Mouse (Mus musculus) stomach, embryonic 14.5 days (tissue): ENCODE data around the gene Efs. TPM values are rescaled to one million over a fixed set of nuclear protein-coding genes. Genes with fewer than 3 reads are reported as not detected.
A peak's percentile ranks its signal among the peaks of the same experiment; 100 is the strongest.
"Not testable (repeated sequence)": the region's sequence is repeated elsewhere in the genome, so short reads cannot be mapped to it uniquely, and the experiment has no call there.

ENCODE experiments used
- ATAC-seq: fragments of 200-750 bp; cut with Nextera tagmentation; 2 replicates; pipeline ENCODE4 v1.8.0; 2017; ENCODE audit warnings: low read depth, moderate TSS enrichment; ENCODE audit not compliant: insufficient number of reproducible peaks, insufficient read depth, low FRiP score
- H3K27ac ChIP-seq: fragments of 300-500 bp; sonication (generic); 2 replicates; pipeline ENCODE4 v1.5.1; 2014; ENCODE audit warnings: mild to moderate bottlenecking, low read length, moderate library complexity, mixed read lengths
- H3K27me3 ChIP-seq: fragments of 300-500 bp; sonication (generic); 2 replicates; pipeline ENCODE4 v1.6.1; 2014; ENCODE audit warnings: low read length, control low read depth, mixed read lengths; ENCODE audit not compliant: control insufficient read depth, insufficient read depth
- H3K36me3 ChIP-seq: fragments of 300-500 bp; sonication (generic); 2 replicates; pipeline ENCODE4 v1.6.1; 2014; ENCODE audit warnings: mild to moderate bottlenecking, control low read depth, low read length, moderate library complexity, mixed read lengths; ENCODE audit not compliant: control insufficient read depth, insufficient read depth
- H3K4me1 ChIP-seq: fragments of 300-500 bp; sonication (generic); 2 replicates; pipeline ENCODE4 v1.6.1; 2014; ENCODE audit warnings: low read length, control low read depth, mixed read lengths; ENCODE audit not compliant: control insufficient read depth, insufficient read depth
- H3K4me2 ChIP-seq: fragments of 300-500 bp; sonication (generic); replicated peaks from 2 replicates; pipeline ENCODE4 v1.6.1; 2014; ENCODE audit warnings: low read depth, low read length, control low read depth
- H3K4me3 ChIP-seq: fragments of 300-500 bp; sonication (generic); 2 replicates; pipeline ENCODE4 v1.5.1; 2014; ENCODE audit warnings: low read depth, low read length, control low read depth
- H3K9ac ChIP-seq: fragments of 300-500 bp; sonication (generic); replicated peaks from 2 replicates; pipeline ENCODE4 v1.6.1; 2014; ENCODE audit warnings: low read depth, mild to moderate bottlenecking, control low read depth, low read length, moderate library complexity, mixed read lengths
- H3K9me3 ChIP-seq: fragments of 300-500 bp; sonication (generic); 2 replicates; pipeline ENCODE4 v1.6.1; 2016; ENCODE audit warnings: low read depth, low read length, control low read depth; ENCODE audit not compliant: control insufficient read depth
- WGBS: fragments of 180-500 bp; shearing (Covaris S2); extraction: QIAGEN DNeasy Blood & Tissue Kit; methylation state at CpG from one replicate; pipeline ENCODE4 v1.1.7; 2014; 5-methylcytosine and 5-hydroxymethylcytosine counted together
- polyA plus RNA-seq: library from polyadenylated mRNA; unstranded; fragments of >200 nt; fragmentation: Nextera tagmentation; extraction: Ambion mirVana; gene quantifications from 2 replicates; pipeline ENCODE4 v1.2.1, GENCODE M21; 2014

Efs gene
- 40.1 and 41.0 TPM in 2 replicates for polyA plus RNA-seq

DNA sequence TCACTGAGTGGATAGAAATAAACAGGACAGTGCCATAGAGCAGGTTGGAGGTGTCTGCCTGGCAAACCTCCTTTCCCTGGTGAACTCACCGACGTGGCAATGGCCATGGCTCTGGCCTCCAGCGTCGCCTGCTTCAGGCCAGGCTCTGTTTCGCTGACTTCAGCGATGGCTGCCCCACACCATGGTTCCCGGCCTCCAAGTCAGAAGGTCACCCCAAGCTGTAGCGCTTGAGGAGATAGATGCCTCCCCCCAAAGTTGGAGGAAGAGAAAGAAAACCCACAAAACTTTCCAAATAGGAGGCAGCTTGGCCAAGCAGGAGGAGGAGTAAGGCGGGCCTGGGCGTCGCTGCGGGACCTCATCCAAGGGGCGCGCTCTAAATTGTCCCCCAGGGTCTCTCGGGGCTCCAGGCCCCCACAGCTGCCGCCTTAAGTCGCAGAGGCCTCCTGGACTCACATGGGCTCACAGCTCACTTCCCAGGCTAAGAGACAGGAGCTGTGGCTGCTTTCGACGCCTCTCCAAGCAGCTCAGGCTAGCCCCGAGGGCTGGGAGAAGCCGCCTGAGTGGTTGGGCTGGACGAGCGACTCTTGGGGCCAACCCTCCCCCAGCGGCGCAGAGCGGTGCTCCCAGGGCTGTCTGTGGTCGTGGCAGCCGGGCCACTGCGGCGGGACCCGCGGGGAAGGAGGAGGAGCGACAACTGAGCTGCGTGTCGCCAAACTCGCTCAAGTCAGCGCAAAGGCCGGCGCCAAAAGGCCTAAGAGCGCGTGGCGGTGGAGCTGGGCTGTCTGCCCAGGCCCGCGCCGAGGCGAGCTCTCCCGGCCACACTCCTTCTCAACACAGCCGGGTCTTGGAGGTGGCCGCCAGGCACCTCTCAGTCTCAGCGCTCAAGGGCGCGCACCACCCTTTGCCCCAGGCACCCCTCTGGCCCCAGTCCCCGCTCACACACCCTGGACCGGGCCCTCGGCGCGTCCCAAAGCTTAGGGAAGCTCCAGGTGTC lies at the start of gene Efs:
Efs (minus strand) TSS at position 778 of the 994 bp plus-strand sequence.
- Histone ChIP-seq H3K9ac (peak within 1 kb of the TSS; percentile 98), H3K9me3 (peaks cover 6% of the 10 kb centered on the region; the same call in 1 of the 2 replicates), H3K36me3 (peaks cover 13% of the 10 kb centered on the region), H3K27ac (peak within 1 kb of the TSS; percentile 100), H3K4me1 (peaks cover 22% of the 10 kb centered on the region), H3K4me3 (peak within 1 kb of the TSS; percentile 64), H3K27me3 (no peaks in the 10 kb centered on the region), H3K4me2 (peak within 1 kb of the TSS; percentile 86)
- 2% methylated on average over 57 of the region's 57 CpGs for WGBS
- peak; percentile 29; the same call in 1 of the 2 replicates for ATAC-seq

GRCm38 (mm10) chr14:54974068-54974791 lies 48.3 kb upstream of the Efs start:
- Histone ChIP-seq H3K4me3 (no peak overlapping the region), H3K4me2 (no peak overlapping the region), H3K4me1 (no peaks in the 10 kb centered on the region), H3K9me3 (no peaks in the 10 kb centered on the region), H3K27ac (no peak overlapping the region), H3K27me3 (no peaks in the 10 kb centered on the region), H3K9ac (no peak overlapping the region), H3K36me3 (no peaks in the 10 kb centered on the region)
- WGBS: 84% methylated on average over 6 of the region's 6 CpGs
- ATAC-seq: no peak

- H3K9ac ChIP-seq, H3K4me2 ChIP-seq, H3K4me1 ChIP-seq, H3K36me3 ChIP-seq, H3K4me3 ChIP-seq, H3K27ac ChIP-seq, ATAC-seq, H3K9me3 ChIP-seq, H3K27me3 ChIP-seq: not testable (repeated sequence)
- 95% methylated on average over 7 of the region's 11 CpGs for WGBS
Measured at GRCm38 (mm10) chr14:54972786-54973185, 46.9 kb upstream of the Efs start.

GRCm38 (mm10) chr14:54968344-54968743 lies 42.4 kb upstream of the Efs start:
- ATAC-seq: no peak
- Histone ChIP-seq H3K9ac (no peak overlapping the region), H3K27me3 (no peaks in the 10 kb centered on the region), H3K4me3 (no peak overlapping the region), H3K4me1 (no peaks in the 10 kb centered on the region), H3K36me3 (no peaks in the 10 kb centered on the region), H3K4me2 (no peak overlapping the region), H3K27ac (no peak overlapping the region), H3K9me3 (no peaks in the 10 kb centered on the region)

DNA sequence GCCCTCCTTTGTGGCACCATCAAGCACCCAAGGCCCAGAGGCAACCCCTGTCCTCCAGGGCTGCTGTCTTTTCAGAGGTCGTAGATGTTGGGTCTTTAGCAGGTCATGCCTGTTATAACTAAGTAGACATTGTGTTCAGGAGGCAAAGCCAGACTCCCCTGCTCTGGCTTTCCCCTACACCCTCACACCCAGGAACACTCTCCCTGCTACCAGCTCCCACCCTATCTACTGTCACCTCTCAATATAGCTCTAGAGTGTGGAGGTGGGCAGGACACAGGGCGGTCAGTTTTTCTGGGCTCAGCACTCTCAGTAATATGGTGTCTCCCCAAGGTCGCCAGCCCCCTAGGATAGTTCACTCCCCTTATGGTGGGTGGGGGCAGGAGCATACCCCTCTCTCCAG lies 41.9 kb upstream of the Efs start:
- Histone ChIP-seq H3K4me1 (no peaks in the 10 kb centered on the region), H3K27me3 (no peaks in the 10 kb centered on the region), H3K9me3 (no peaks in the 10 kb centered on the region), H3K27ac (no peak overlapping the region), H3K4me2 (no peak overlapping the region), H3K4me3 (no peak overlapping the region), H3K36me3 (no peaks in the 10 kb centered on the region), H3K9ac (no peak overlapping the region)
- WGBS: 85% methylated on average over 3 of the region's 3 CpGs
- no peak for ATAC-seq

GRCm38 (mm10) chr14:54966320-54966977 lies 40.5 kb upstream of the Efs start, which contains the start of gene Myh6:
Gene Myh6, minus strand, starts transcription at chr14:54966927.
- Histone ChIP-seq H3K9me3 (no peaks in the 10 kb centered on the region), H3K9ac (no peak within 1 kb of the TSS), H3K4me2 (no peak within 1 kb of the TSS), H3K27ac (no peak within 1 kb of the TSS), H3K36me3 (no peaks in the 10 kb centered on the region), H3K4me3 (no peak within 1 kb of the TSS), H3K4me1 (no peaks in the 10 kb centered on the region), H3K27me3 (no peaks in the 10 kb centered on the region)
- 66% methylated on average over 7 of the region's 7 CpGs for WGBS
- ATAC-seq: no peak

GRCm38 (mm10) chr14:54965631-54966030 lies 39.7 kb upstream of the Efs start:
- Histone ChIP-seq H3K4me2 (no peak overlapping the region), H3K36me3 (no peaks in the 10 kb centered on the region), H3K9ac (no peak overlapping the region), H3K27ac (no peak overlapping the region), H3K4me1 (no peaks in the 10 kb centered on the region), H3K9me3 (no peaks in the 10 kb centered on the region), H3K4me3 (no peak overlapping the region), H3K27me3 (no peaks in the 10 kb centered on the region)
- 53% methylated on average over 6 of the region's 6 CpGs for WGBS
- ATAC-seq: no peak

DNA sequence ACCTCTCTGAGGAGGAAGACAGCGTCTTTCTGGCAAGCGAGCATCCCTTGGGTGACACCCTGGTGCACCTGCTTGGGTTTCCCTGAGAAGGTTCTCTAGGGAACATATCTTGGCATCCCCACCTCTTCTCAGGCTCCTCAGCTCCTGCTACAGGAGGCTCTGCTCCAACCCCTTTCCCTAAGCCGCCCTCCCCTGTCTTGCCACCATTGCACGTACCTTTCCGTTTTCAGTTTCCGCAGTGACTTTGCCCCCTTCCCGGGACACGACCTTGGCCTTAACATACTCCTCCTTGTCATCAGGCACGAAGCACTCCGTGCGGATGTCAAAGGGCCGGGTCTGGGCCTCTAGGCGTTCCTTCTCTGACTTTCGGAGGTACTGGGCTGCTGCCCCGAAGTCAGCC lies 39.1 kb upstream of the Efs start:
- H3K4me2 ChIP-seq: no peak overlapping the region
- 72% methylated on average over 15 of the region's 15 CpGs for WGBS

More for the DNA sequence above, 39.1 kb upstream of the Efs start:
- Histone ChIP-seq H3K4me1 (no peaks in the 10 kb centered on the region), H3K27me3 (no peaks in the 10 kb centered on the region), H3K9ac (no peak overlapping the region), H3K27ac (no peak overlapping the region), H3K36me3 (no peaks in the 10 kb centered on the region), H3K4me3 (no peak overlapping the region), H3K9me3 (no peaks in the 10 kb centered on the region)
- ATAC-seq: no peak
